ENCODE assay signal across 13 mouse cellular contexts in the genomic region with DNA sequence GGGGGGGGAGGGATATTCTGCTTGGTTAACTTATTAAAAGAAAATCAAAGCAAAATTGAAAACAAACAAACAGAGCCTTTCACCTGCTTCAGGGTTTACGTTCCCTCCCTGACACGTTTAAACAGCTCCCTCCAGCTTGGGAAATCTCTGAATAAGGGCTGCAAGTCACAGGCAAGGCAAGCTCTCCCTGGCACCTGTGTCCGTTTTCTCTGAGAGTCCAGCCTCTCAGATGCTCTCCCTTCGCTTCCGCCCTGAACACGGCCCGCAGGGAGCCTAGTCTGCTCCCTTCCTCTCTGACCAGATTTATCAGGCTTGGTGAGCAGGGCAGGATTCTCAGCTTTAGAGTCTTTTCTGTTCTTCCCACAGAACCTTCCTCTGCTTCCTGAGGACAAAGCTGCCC.
DNase-seq lines count a peak whose midpoint lies in the region; ATAC-seq lines count a peak whose summit lies in the region.
"Had no signal": no experiment of that assay in that cellular context is flagged by ENCODE, and none has a peak within 500 bp of the region (broad histone marks: within the 10 kb centered on the region; RNA-seq: fewer than 3 reads in every experiment).

No protein-coding gene starts in this region.

- 33% methylated on average over 7 of the region's 7 CpGs for WGBS in heart, embryonic 14.5 days
- 68% methylated on average over 7 of the region's 7 CpGs for WGBS in liver, embryonic 13.5 days (ENCODE audit: insufficient replicate concordance)

- no peaks in the 10 kb centered on the region for H3K36me3 ChIP-seq in heart, embryonic 14.5 days (ENCODE audit: control insufficient read depth, insufficient read depth, low read length)
- no peaks in the 10 kb centered on the region for H3K36me3 ChIP-seq in liver, embryonic 13.5 days

- no peak overlapping the region for H3K4me3 ChIP-seq in heart, embryonic 14.5 days (ENCODE audit: control insufficient read depth in 1 of 2, insufficient read depth in 1 of 2, low read depth in 1 of 2, low read length in 2 of 2)
- no peak overlapping the region for H3K4me3 ChIP-seq in liver, embryonic 13.5 days (replicated peaks)
- H3K4me3 ChIP-seq: left cerebral cortex, adult 2 months had no signal

- peak overlapping the region; percentile 57 to 93 for H3K27ac ChIP-seq in heart, embryonic 14.5 days (replicated peaks in 1 of 2; ENCODE audit: control insufficient read depth in 1 of 2, insufficient read depth in 1 of 2, low read depth in 2 of 2, low read length in 2 of 2)
- 0 out of 2 replicates have a peak overlapping the region, but pooled peaks have one; percentile 32 for H3K27ac ChIP-seq in liver, embryonic 13.5 days
- H3K27ac ChIP-seq: hindbrain, embryonic 14.5 days; left cerebral cortex, adult 2 months; liver, embryonic 14.5 days; macrophage had no signal

- H3K4me1 ChIP-seq in heart, embryonic 14.5 days (ENCODE audit: control insufficient read depth in 2 of 2, insufficient read depth in 2 of 2, low read length in 2 of 2), result peaks cover 29 to 68% of the 10 kb centered on the region in 2 experiments
- H3K4me1 ChIP-seq in liver, embryonic 13.5 days (replicated peaks), result peaks cover 9% of the 10 kb centered on the region; the same call in 1 of the 2 replicates

- H3K4me2 ChIP-seq in heart, embryonic 14.5 days (ENCODE audit: low read length), result no peak overlapping the region
- no peak overlapping the region for H3K4me2 ChIP-seq in liver, embryonic 13.5 days
- H3K4me2 ChIP-seq: hindbrain, embryonic 14.5 days had no signal

- no peaks in the 10 kb centered on the region for H3K9me3 ChIP-seq in heart, embryonic 14.5 days (ENCODE audit: control insufficient read depth, low read length)
- no peaks in the 10 kb centered on the region for H3K9me3 ChIP-seq in liver, embryonic 13.5 days (replicated peaks)

- no peak for ATAC-seq in heart, embryonic 14.5 days (ENCODE audit: insufficient number of reproducible peaks, insufficient read depth, low FRiP score, low read depth)
- no peak for ATAC-seq in liver, embryonic 13.5 days (ENCODE audit: low read depth)

- H3K27me3 ChIP-seq in heart, embryonic 14.5 days (ENCODE audit: control insufficient read depth, insufficient read depth, low read length), result no peaks in the 10 kb centered on the region
- H3K27me3 ChIP-seq in liver, embryonic 13.5 days, result no peaks in the 10 kb centered on the region

- intact Hi-C loops in heart, postnatal 36 days (cut with DNase I), result loop anchor here (5.0 kb wide), 1 partner anchor 48 kb away; no protein-coding TSS in a partner anchor

- H3K9ac ChIP-seq in heart, embryonic 14.5 days (ENCODE audit: low read length), result peak overlapping the region; percentile 3; the same call in 1 of the 2 replicates
- no peak overlapping the region for H3K9ac ChIP-seq in liver, embryonic 13.5 days
- H3K9ac ChIP-seq: hindbrain, embryonic 14.5 days; liver, embryonic 14.5 days had no signal

- DNase-seq in heart, postnatal 36 days, result no peak
- peak; percentile 45 for DNase-seq in cerebellum, adult 11 months
- peak; percentile 43 for DNase-seq in cerebellum, adult 8-10 months
- DNase-seq in liver, embryonic 13.5 days, result no peak
- DNase-seq in embryo, embryonic 10.5 days (ENCODE audit: low spot score), result no peak
- no peak for DNase-seq in ovary, adult 18-20 months (ENCODE audit: low spot score)
- DNase-seq: kidney, adult 2 months; kidney, postnatal 4 days had no signal

Comparison
In these comparisons a context has a peak if more than half of its experiments do, and no peak if none do; other contexts are left out.
1. DNase-seq: peak in cerebellum, adult 11 months (single experiment) and cerebellum, adult 8-10 months (single experiment); none in heart, postnatal 36 days (0 of 2), liver, embryonic 13.5 days (single experiment), embryo, embryonic 10.5 days (single experiment) and ovary, adult 18-20 months (single experiment).